Mouse (Mus musculus): ENCODE results near the gene Jade1. TPM values are rescaled to one million over a fixed set of nuclear protein-coding genes. Genes with fewer than 3 reads are reported as not detected.
A peak's percentile ranks its signal among the peaks of the same experiment; 100 is the strongest.

The Jade1 gene
- total and polyA plus RNA-seq, 3 experiments: 9.6 to 11.0 (median 10.7) TPM

GRCm38 (mm10) chr3:41579873-41580272, 24.3 kb downstream of the Jade1 start:
- TF ChIP-seq CHD2 (IDR thresholded peaks at IDR 0.05; ENCODE audit: low read length) (no peak), SMC3 (IDR thresholded peaks at IDR 0.05; ENCODE audit: low read depth, low read length) (no peak), MAZ (IDR thresholded peaks at IDR 0.05; ENCODE audit: low read depth, low read length) (no peak), JUND (conservative IDR thresholded peaks at IDR 0.05; ENCODE audit: low read depth, low read length) (no peak), E2F4 (IDR thresholded peaks at IDR 0.05; ENCODE audit: insufficient replicate concordance, low read depth, low read length) (no peak), IRF4 (IDR thresholded peaks at IDR 0.05; ENCODE audit: low read depth, low read length) (no peak), USF2 (conservative IDR thresholded peaks at IDR 0.05; ENCODE audit: low read depth, low read length) (no peak), ZKSCAN1 (IDR thresholded peaks at IDR 0.05; ENCODE audit: borderline replicate concordance, low read depth, low read length) (no peak), ELF1 (IDR thresholded peaks at IDR 0.05; ENCODE audit: low read depth, low read length) (no peak)
- no peak overlapping the region for H3K4me3 ChIP-seq (replicated peaks in 1 of 3; ENCODE audit: low read depth in 2 of 3, low read length in 2 of 3, poor library complexity in 1 of 3)
- H3K4me1 ChIP-seq (ENCODE audit: control insufficient read depth in 1 of 2, insufficient read depth in 2 of 2): peaks cover 2 to 80% of the 10 kb centered on the region in 2 experiments; a peak in 3 of 4 replicates
- no peak overlapping the region for H3K9ac ChIP-seq (ENCODE audit: insufficient read depth, low read depth)
- peaks cover 11% of the 10 kb centered on the region for H3K79me2 ChIP-seq (replicated peaks; ENCODE audit: control insufficient read depth, extremely low read depth, insufficient read depth, poor library complexity, severe bottlenecking)
- in situ Hi-C loops (cut with MboI; ENCODE audit: low pct_ligation_motif_present, low pct_unique_long_range_greater_than_20kb, low sequenced_read_pairs): no loop called here
- H3K4me2 ChIP-seq (ENCODE audit: insufficient read depth, low read depth, poor library complexity, severe bottlenecking): no peak overlapping the region
- H3K36me3 ChIP-seq (replicated peaks in 1 of 2; ENCODE audit: control insufficient read depth in 1 of 2, insufficient read depth in 1 of 2, low read length in 1 of 2): peaks cover 5 to 52% of the 10 kb centered on the region in 2 experiments
- H3K27ac ChIP-seq (ENCODE audit: insufficient read depth, low read depth): no peak overlapping the region
- peak; percentile 11 for DNase-seq (ENCODE audit: extremely low read depth)
- H3K27me3 ChIP-seq (replicated peaks): no peaks in the 10 kb centered on the region
- dilution Hi-C loops (cut with MboI; ENCODE audit: extremely low pct_ligation_motif_present, extremely low pct_unique_long_range_greater_than_20kb, low sequenced_read_pairs): no loop called here
- H3K9me3 ChIP-seq (replicated peaks; ENCODE audit: low read length): no peaks in the 10 kb centered on the region

- peaks cover 0 to 77% of the 10 kb centered on the region in 2 experiments; a peak in 2 of 4 replicates for H3K4me1 ChIP-seq (ENCODE audit: control insufficient read depth in 1 of 2, insufficient read depth in 2 of 2)
- TF ChIP-seq ZMIZ1 (IDR thresholded peaks at IDR 0.05; ENCODE audit: low read depth, low read length): no peak
- no peak for TF ChIP-seq POLR2AphosphoS2 (IDR thresholded peaks at IDR 0.05; ENCODE audit: low read depth, low read length)
- TF ChIP-seq RAD21 (IDR thresholded peaks at IDR 0.05; ENCODE audit: low read depth, low read length): no peak
- TF ChIP-seq CHD1 (IDR thresholded peaks at IDR 0.05; ENCODE audit: low read depth, low read length): no peak
- TF ChIP-seq UBTF (IDR thresholded peaks at IDR 0.05; ENCODE audit: low read depth, low read length): no peak
- no peak for TF ChIP-seq IRF4 (IDR thresholded peaks at IDR 0.05; ENCODE audit: low read depth, low read length)
- no peak for TF ChIP-seq CTCF (conservative IDR thresholded peaks at IDR 0.05 in 1 of 2, IDR thresholded peaks at IDR 0.05 in 1 of 2; ENCODE audit: low read depth in 2 of 2, low read length in 2 of 2)
- dilution Hi-C loops (cut with MboI; ENCODE audit: extremely low pct_ligation_motif_present, extremely low pct_unique_long_range_greater_than_20kb, low sequenced_read_pairs) (no loop called here), in situ Hi-C loops (cut with MboI; ENCODE audit: low pct_ligation_motif_present, low pct_unique_long_range_greater_than_20kb, low sequenced_read_pairs) (no loop called here)
- H3K27ac ChIP-seq (ENCODE audit: insufficient read depth, low read depth): no peak overlapping the region
- peaks cover 5 to 56% of the 10 kb centered on the region in 2 experiments for H3K36me3 ChIP-seq (replicated peaks in 1 of 2; ENCODE audit: control insufficient read depth in 1 of 2, insufficient read depth in 1 of 2, low read length in 1 of 2)
- no peak overlapping the region for H3K4me3 ChIP-seq (replicated peaks in 1 of 3; ENCODE audit: low read depth in 2 of 3, low read length in 2 of 3, poor library complexity in 1 of 3)
- no peak overlapping the region for H3K4me2 ChIP-seq (ENCODE audit: insufficient read depth, low read depth, poor library complexity, severe bottlenecking)
- H3K9me3 ChIP-seq (replicated peaks; ENCODE audit: low read length): no peaks in the 10 kb centered on the region
- peaks cover 14% of the 10 kb centered on the region for H3K79me2 ChIP-seq (replicated peaks; ENCODE audit: control insufficient read depth, extremely low read depth, insufficient read depth, poor library complexity, severe bottlenecking)
- no peak for DNase-seq (ENCODE audit: extremely low read depth)
- H3K27me3 ChIP-seq (replicated peaks): no peaks in the 10 kb centered on the region
- no peak overlapping the region for H3K9ac ChIP-seq (ENCODE audit: insufficient read depth, low read depth)
Observed at GRCm38 (mm10) chr3:41580401-41581323, 25.1 kb downstream of the Jade1 start.
